Mouse (Mus musculus) C2C12 (cell line): ENCODE data around the gene Rarg.

Experiments used
- CTCF ChIP-seq: IDR thresholded peaks from one replicate; pipeline ENCODE4 v1.5.1; 2011; ENCODE audit not compliant: control insufficient read depth, insufficient read depth, insufficient read length
- MYOG ChIP-seq: IDR thresholded peaks from one replicate; pipeline ENCODE4 v1.6.1; 2011; ENCODE audit not compliant: control insufficient read depth, insufficient read length; ENCODE audit errors: extremely low read depth

- TF ChIP-seq CTCF: no peak
- no peak for TF ChIP-seq MYOG
Measured at GRCm38 (mm10) chr15:102280623-102281022, 23.3 kb upstream of the Rarg start.
